Mouse (Mus musculus) thymus, adult 2 months (tissue): ENCODE measurements around the gene Xrra1.

Source experiments
- CTCF ChIP-seq: fragments of 200-500 bp; IDR thresholded peaks from 2 replicates; pipeline ENCODE4 v1.5.1; 2012; ENCODE audit warnings: mild to moderate bottlenecking, control low read depth, low read length, moderate library complexity, borderline replicate concordance; ENCODE audit not compliant: control insufficient read depth, poor library complexity, insufficient read depth; ENCODE audit errors: extremely low read depth
- POLR2A ChIP-seq: fragments of 200-500 bp; IDR thresholded peaks from 2 replicates; pipeline ENCODE4 v1.6.1; 2012; ENCODE audit warnings: mild to moderate bottlenecking, low read length, control low read depth, moderate library complexity; ENCODE audit not compliant: control insufficient read depth, poor library complexity, insufficient read depth; ENCODE audit errors: extremely low read depth

- TF ChIP-seq CTCF (no peak), POLR2A (no peak)
These were observed 85.6 kb downstream of the Xrra1 start for GRCm38 (mm10) chr7:99944520-99944919.
